ENCODE assay signal across 21 mouse cellular contexts in genomic region chr12:76253991-76254390, GRCm38 (mm10). TPM values are rescaled to one million over a fixed set of nuclear protein-coding genes. Genes with fewer than 3 reads are reported as not detected.
DNase-seq lines count a peak whose midpoint lies in the region; ATAC-seq and TF ChIP-seq lines count a peak whose summit lies in the region.
"Had no signal": no experiment of that assay in that cellular context is flagged by ENCODE, and none has a peak within 500 bp of the region (broad histone marks: within the 10 kb centered on the region; RNA-seq: fewer than 3 reads in every experiment).

No protein-coding gene starts in this region.

- WGBS in heart, embryonic 10.5 days: 79% methylated on average over 8 of the region's 8 CpGs
- 63% methylated on average over 8 of the region's 8 CpGs for WGBS in liver, adult 2 months
- 78% methylated on average over 8 of the region's 8 CpGs for WGBS in liver, embryonic 11.5 days
- 73% methylated on average over 8 of the region's 8 CpGs for WGBS in intestine, embryonic 15.5 days

- ATAC-seq in liver, embryonic 11.5 days (replicated peaks; ENCODE audit: low FRiP score): no peak
- ATAC-seq in intestine, embryonic 15.5 days: no peak

- H3K4me1 ChIP-seq in heart, embryonic 10.5 days: peaks cover 17% of the 10 kb centered on the region
- peaks cover 14% of the 10 kb centered on the region; the same call in 1 of the 2 replicates for H3K4me1 ChIP-seq in liver, adult 2 months (ENCODE audit: control insufficient read depth, insufficient read depth, low read length)
- 0 out of 2 replicates have a peak, but pooled peaks cover 2% of the 10 kb centered on the region for H3K4me1 ChIP-seq in liver, embryonic 11.5 days (replicated peaks; ENCODE audit: control insufficient read depth, insufficient read depth, low read length)
- peaks cover 2% of the 10 kb centered on the region for H3K4me1 ChIP-seq in ES-Bruce4 (ENCODE audit: control insufficient read depth, insufficient read depth, low read length)
- H3K4me1 ChIP-seq in intestine, embryonic 15.5 days (replicated peaks): 0 out of 2 replicates have a peak, but pooled peaks cover 3% of the 10 kb centered on the region

- peaks cover 9% of the 10 kb centered on the region; the same call in 1 of the 2 replicates for H3K79me2 ChIP-seq in liver, adult 2 months (ENCODE audit: control insufficient read depth, insufficient read depth, low read length)

- H3K9me3 ChIP-seq in heart, embryonic 10.5 days: no peaks in the 10 kb centered on the region
- no peaks in the 10 kb centered on the region for H3K9me3 ChIP-seq in liver, embryonic 11.5 days (ENCODE audit: control insufficient read depth, low read length)
- H3K9me3 ChIP-seq in ES-Bruce4 (replicated peaks; ENCODE audit: control insufficient read depth, insufficient read depth, low read length, poor library complexity, severe bottlenecking): no peaks in the 10 kb centered on the region
- no peaks in the 10 kb centered on the region for H3K9me3 ChIP-seq in intestine, embryonic 15.5 days
- H3K9me3 ChIP-seq: embryonic facial prominence, embryonic 12.5 days had no signal

- no peak overlapping the region for H3K9ac ChIP-seq in liver, adult 2 months (ENCODE audit: low read depth, low read length)
- H3K9ac ChIP-seq in liver, embryonic 11.5 days (ENCODE audit: low read depth, low read length): no peak overlapping the region
- peak overlapping the region; percentile 78 for H3K9ac ChIP-seq in ES-Bruce4 (ENCODE audit: low read depth, poor library complexity, severe bottlenecking)
- no peak overlapping the region for H3K9ac ChIP-seq in intestine, embryonic 15.5 days

- no peak for TF ChIP-seq EP300 in ES-Bruce4 (IDR thresholded peaks at IDR 0.05; ENCODE audit: insufficient read depth, low read depth, low read length)

- H3K4me3 ChIP-seq in heart, embryonic 10.5 days: no peak overlapping the region
- H3K4me3 ChIP-seq in liver, adult 2 months (ENCODE audit: insufficient read depth, low read depth, low read length): no peak overlapping the region
- H3K4me3 ChIP-seq in liver, embryonic 11.5 days (ENCODE audit: low read depth, low read length): no peak overlapping the region
- H3K4me3 ChIP-seq in ES-Bruce4 (ENCODE audit: low read depth, low read length): peak overlapping the region; percentile 73
- H3K4me3 ChIP-seq in intestine, embryonic 15.5 days (replicated peaks): no peak overlapping the region

- H3K27me3 ChIP-seq in heart, embryonic 10.5 days (ENCODE audit: insufficient read depth, poor library complexity, severe bottlenecking): no peaks in the 10 kb centered on the region
- H3K27me3 ChIP-seq in liver, adult 2 months (ENCODE audit: control insufficient read depth, insufficient read depth, low read length): no peaks in the 10 kb centered on the region
- no peaks in the 10 kb centered on the region for H3K27me3 ChIP-seq in liver, embryonic 11.5 days (replicated peaks; ENCODE audit: control insufficient read depth, insufficient read depth, low read length)
- no peaks in the 10 kb centered on the region for H3K27me3 ChIP-seq in ES-Bruce4 (ENCODE audit: control insufficient read depth, insufficient read depth, low read length, poor library complexity, severe bottlenecking)
- H3K27me3 ChIP-seq in intestine, embryonic 15.5 days (replicated peaks): no peaks in the 10 kb centered on the region
- H3K27me3 ChIP-seq: embryonic facial prominence, embryonic 12.5 days had no signal

- no peak for DNase-seq in heart, embryonic 10.5 days (ENCODE audit: low spot score)
- no peak for DNase-seq in heart, adult 9 months (ENCODE audit: low spot score in 2 of 2)
- peak; percentile 49 for DNase-seq in liver, adult 2 months (ENCODE audit: extremely low read depth, low read depth, low spot score)
- no peak for DNase-seq in liver, embryonic 11.5 days (ENCODE audit: low spot score)
- DNase-seq in induced T-regulatory cell, adult 2 months (ENCODE audit: low read depth): peak; percentile 6
- no peak for DNase-seq in thymus, adult 18-20 months
- DNase-seq: adrenal gland, postnatal 10 days; B cell, adult 2 months; cerebellum, postnatal 14 days; gastrocnemius, postnatal 14 days; kidney, adult 18-20 months; lung, postnatal 36 days; right cerebral cortex, postnatal 4 days had no signal

- H3K36me3 ChIP-seq in heart, embryonic 10.5 days: no peaks in the 10 kb centered on the region
- H3K36me3 ChIP-seq in liver, adult 2 months (ENCODE audit: control insufficient read depth, insufficient read depth, low read length): no peaks in the 10 kb centered on the region
- no peaks in the 10 kb centered on the region for H3K36me3 ChIP-seq in liver, embryonic 11.5 days (ENCODE audit: control insufficient read depth, insufficient read depth, low read length)
- no peaks in the 10 kb centered on the region for H3K36me3 ChIP-seq in ES-Bruce4 (ENCODE audit: control insufficient read depth, insufficient read depth, low read length, poor library complexity, severe bottlenecking)
- H3K36me3 ChIP-seq in intestine, embryonic 15.5 days: no peaks in the 10 kb centered on the region
- H3K36me3 ChIP-seq: embryonic facial prominence, embryonic 12.5 days had no signal

- H3K27ac ChIP-seq in heart, embryonic 10.5 days: peak overlapping the region; percentile 30; the same call in 1 of the 2 replicates
- H3K27ac ChIP-seq in liver, adult 2 months (replicated peaks; ENCODE audit: insufficient read depth, low read depth, low read length): peak overlapping the region; percentile 39
- no peak overlapping the region for H3K27ac ChIP-seq in liver, embryonic 11.5 days (ENCODE audit: low read depth, low read length)
- H3K27ac ChIP-seq in ES-Bruce4 (ENCODE audit: insufficient read depth, low read length): peak overlapping the region; percentile 89
- H3K27ac ChIP-seq in intestine, embryonic 15.5 days: no peak overlapping the region

- TF ChIP-seq POLR2A in liver, adult 2 months (IDR thresholded peaks at IDR 0.05; ENCODE audit: extremely low read depth, insufficient read depth, low read length): no peak
- TF ChIP-seq POLR2A in ES-Bruce4 (IDR thresholded peaks at IDR 0.05; ENCODE audit: insufficient read depth, low read length): no peak

- no peak for TF ChIP-seq CTCF in liver, adult 2 months (IDR thresholded peaks at IDR 0.05; ENCODE audit: low read depth, low read length)
- TF ChIP-seq CTCF in ES-Bruce4 (IDR thresholded peaks at IDR 0.05; ENCODE audit: low read depth, low read length): no peak

- no peak overlapping the region; the same call in 1 of the 2 replicates for H3K4me2 ChIP-seq in liver, embryonic 11.5 days
- no peak overlapping the region for H3K4me2 ChIP-seq in intestine, embryonic 15.5 days (replicated peaks)

RNA-seq across cellular contexts. Expression of gene Mthfd1, which starts 1.1 kb away (rescaled TPM):
- polyA plus RNA-seq in heart, embryonic 10.5 days (2016; fragmentation: Nextera tagmentation; extraction: Ambion mirVana): 65.1 and 80.8 TPM in 2 replicates
- 188 and 211 TPM in 2 replicates for total RNA-seq in liver, adult 2 months (2014; rRNA removed)
- 112 and 121 TPM in 2 replicates for polyA plus RNA-seq in liver, adult 2 months (2012; rRNA removed)
- 178 and 218 TPM in 2 replicates for polyA plus RNA-seq in liver, embryonic 11.5 days (2014; fragmentation: Nextera tagmentation; extraction: Ambion mirVana)
- polyA plus RNA-seq in ES-Bruce4 (2011; ENCODE audit: insufficient read depth, insufficient read length, low read depth, missing spikeins): 237 and 239 TPM in 2 replicates
- polyA plus RNA-seq in intestine, embryonic 15.5 days (2015; fragmentation: Nextera tagmentation; extraction: Ambion mirVana): 102 TPM in 2 replicates

RNA-seq across cellular contexts. Expression of gene Tex21, which starts 7.4 kb away (rescaled TPM):
- polyA plus RNA-seq in heart, embryonic 10.5 days (2016; fragmentation: Nextera tagmentation; extraction: Ambion mirVana): 0.06 and 0.07 TPM in 2 replicates
- not detected in 2 replicates for total RNA-seq in liver, adult 2 months (2014; rRNA removed)
- polyA plus RNA-seq in liver, adult 2 months (2012; rRNA removed): not detected in 2 replicates
- polyA plus RNA-seq in liver, embryonic 11.5 days (2014; fragmentation: Nextera tagmentation; extraction: Ambion mirVana): 0.10 TPM in 1 of 2 replicates, not detected in the other
- 8.8 and 8.9 TPM in 2 replicates for polyA plus RNA-seq in ES-Bruce4 (2011; ENCODE audit: insufficient read depth, insufficient read length, low read depth, missing spikeins)
- not detected in 2 replicates for polyA plus RNA-seq in intestine, embryonic 15.5 days (2015; fragmentation: Nextera tagmentation; extraction: Ambion mirVana)
- total RNA-seq: adrenal gland, postnatal 10 days; gastrocnemius, postnatal 14 days; layer of hippocampus, postnatal 10 days had no signal
- polyA plus RNA-seq: embryonic facial prominence, embryonic 12.5 days; forebrain, embryonic 16.5 days; heart, embryonic 16.5 days; limb, embryonic 11.5 days; urinary bladder, adult 2 months had no signal

Comparison
In these comparisons a context has a peak if more than half of its experiments do, and no peak if none do; other contexts are left out.
1. DNase-seq: peak in liver, adult 2 months (single experiment) and induced T-regulatory cell, adult 2 months (single experiment); none in heart, embryonic 10.5 days (single experiment), heart, adult 9 months (0 of 2), liver, embryonic 11.5 days (single experiment) and thymus, adult 18-20 months (0 of 2).
2. H3K27ac ChIP-seq: peak in heart, embryonic 10.5 days (single experiment), liver, adult 2 months (single experiment) and ES-Bruce4 (single experiment); none in liver, embryonic 11.5 days (single experiment) and intestine, embryonic 15.5 days (single experiment).